Mouse (Mus musculus) MEL (cell line): ENCODE results near the gene Cryba2. TPM values are rescaled to one million over a fixed set of nuclear protein-coding genes. Genes with fewer than 3 reads are reported as not detected.

ENCODE experiments used
- DNase-seq: peaks from one replicate; pipeline ENCODE4 v3.0.0; 2011; ENCODE audit warnings: low read depth, low spot score
- H3K27ac ChIP-seq: 2 replicates; pipeline ENCODE4 v1.5.1; 2012; ENCODE audit warnings: low read depth, mild to moderate bottlenecking, control low read depth, low read length, moderate library complexity; ENCODE audit not compliant: control insufficient read depth
- H3K27me3 ChIP-seq, 2 experiments: fragments of 150-350 bp in 1 of 2; sonication (generic) in 1 of 2; 2 replicates each; pipeline ENCODE4 v1.6.1; 2012; ENCODE audit warnings: low read length in 2 of 2, mild to moderate bottlenecking in 2 of 2, improper control_type of control experiment in 1 of 2, moderate library complexity in 1 of 2; ENCODE audit not compliant: insufficient read depth in 2 of 2, control insufficient read depth in 1 of 2
- H3K36me3 ChIP-seq, 2 experiments: 2 replicates each; pipeline ENCODE4 v1.6.1; 2012 to 2014; ENCODE audit warnings: low read length in 2 of 2, improper control_type of control experiment in 1 of 2, inconsistent platforms in 1 of 2, mild to moderate bottlenecking in 1 of 2; ENCODE audit not compliant: insufficient read depth in 2 of 2, control insufficient read depth in 1 of 2
- H3K4me1 ChIP-seq, 2 experiments: fragments of 150-350 bp in 1 of 2; sonication (generic) in 1 of 2; 2 replicates each; pipeline ENCODE4 v1.6.1; 2012; ENCODE audit warnings: low read length in 2 of 2, improper control_type of control experiment in 1 of 2, mild to moderate bottlenecking in 1 of 2; ENCODE audit not compliant: insufficient read depth in 2 of 2, control insufficient read depth in 1 of 2
- H3K4me3 ChIP-seq, 2 experiments: fragments of 150-350 bp in 1 of 2; sonication (generic) in 1 of 2; 2 replicates each; pipeline ENCODE4 v1.5.1; 2012; ENCODE audit warnings: low read depth in 2 of 2, low read length in 2 of 2, mild to moderate bottlenecking in 2 of 2, moderate library complexity in 2 of 2, control low read depth in 1 of 2, improper control_type of control experiment in 1 of 2; ENCODE audit not compliant: control insufficient read depth in 1 of 2, insufficient read depth in 1 of 2
- H3K79me2 ChIP-seq: 2 replicates; pipeline ENCODE4 v1.6.1; 2012; ENCODE audit warnings: mild to moderate bottlenecking, low read length, moderate library complexity; ENCODE audit not compliant: control insufficient read depth, poor library complexity, insufficient read depth
- H3K9ac ChIP-seq: 2 replicates; pipeline ENCODE4 v1.6.1; 2012; ENCODE audit warnings: low read depth, mild to moderate bottlenecking, control low read depth, low read length, moderate library complexity; ENCODE audit not compliant: control insufficient read depth, poor library complexity, severe bottlenecking
- H3K9me3 ChIP-seq: fragments of 150-350 bp; sonication (generic); replicated peaks from 2 replicates; pipeline ENCODE4 v1.6.1; 2012; ENCODE audit warnings: mild to moderate bottlenecking, low read length, improper control_type of control experiment, moderate library complexity; ENCODE audit not compliant: insufficient read depth
- BHLHE40 ChIP-seq: IDR thresholded peaks from 2 replicates; pipeline ENCODE4 v1.6.1; 2012; ENCODE audit warnings: low read depth, mild to moderate bottlenecking, inconsistent platforms, low read length, improper control_type of control experiment, borderline replicate concordance
- CHD1 ChIP-seq: IDR thresholded peaks from 2 replicates; pipeline ENCODE4 v1.6.1; 2012; ENCODE audit warnings: low read depth, mild to moderate bottlenecking, inconsistent platforms, low read length, improper control_type of control experiment
- CHD2 ChIP-seq: IDR thresholded peaks from 2 replicates; pipeline ENCODE4 v1.6.1; 2011; ENCODE audit warnings: low read length, improper control_type of control experiment
- E2F4 ChIP-seq: IDR thresholded peaks from 2 replicates; pipeline ENCODE4 v1.6.1; 2011; ENCODE audit warnings: low read depth, low read length, improper control_type of control experiment, borderline replicate concordance
- GATA1 ChIP-seq: IDR thresholded peaks from 2 replicates; pipeline ENCODE4 v1.6.1; 2011; ENCODE audit warnings: low read depth, low read length, improper control_type of control experiment
- JUND ChIP-seq: IDR thresholded peaks from 2 replicates; pipeline ENCODE4 v1.6.1; 2011; ENCODE audit warnings: low read depth, mild to moderate bottlenecking, improper control_type of control experiment, low read length
- KAT2A ChIP-seq: conservative IDR thresholded peaks from 2 replicates; pipeline ENCODE4 v1.6.1; 2012; ENCODE audit warnings: low read depth, low read length, improper control_type of control experiment, inconsistent platforms
- MAX ChIP-seq: IDR thresholded peaks from 2 replicates; pipeline ENCODE4 v1.6.1; 2011; ENCODE audit warnings: low read length, improper control_type of control experiment
- MAZ ChIP-seq: IDR thresholded peaks from 2 replicates; pipeline ENCODE4 v1.6.1; 2012; ENCODE audit warnings: low read depth, mild to moderate bottlenecking, inconsistent platforms, low read length, improper control_type of control experiment
- MEF2A ChIP-seq: IDR thresholded peaks from 2 replicates; pipeline ENCODE4 v1.6.1; 2014; ENCODE audit warnings: low read depth, mild to moderate bottlenecking, inconsistent platforms, low read length, improper control_type of control experiment; ENCODE audit not compliant: poor library complexity, insufficient replicate concordance, severe bottlenecking; ENCODE audit errors: extremely low read depth
- MYB ChIP-seq: IDR thresholded peaks from 2 replicates; pipeline ENCODE4 v1.6.1; 2011; ENCODE audit warnings: mild to moderate bottlenecking, low read depth, low read length, improper control_type of control experiment
- MYC ChIP-seq: IDR thresholded peaks from 2 replicates; pipeline ENCODE4 v1.6.1; 2011; ENCODE audit warnings: low read depth, mild to moderate bottlenecking, low read length, improper control_type of control experiment, moderate library complexity
- NRF1 ChIP-seq: IDR thresholded peaks from 2 replicates; pipeline ENCODE4 v1.6.1; 2014; ENCODE audit warnings: low read depth, mild to moderate bottlenecking, inconsistent platforms, low read length, improper control_type of control experiment, moderate library complexity; ENCODE audit not compliant: poor library complexity, insufficient read depth, severe bottlenecking
- POLR2A ChIP-seq, 2 experiments: IDR thresholded peaks; 2 replicates each; pipeline ENCODE4 v1.6.1; 2011 to 2012; ENCODE audit warnings: low read length in 2 of 2, mild to moderate bottlenecking in 2 of 2, control low read depth in 1 of 2, improper control_type of control experiment in 1 of 2, low read depth in 1 of 2, moderate library complexity in 1 of 2; ENCODE audit not compliant: control insufficient read depth in 1 of 2, insufficient read depth in 1 of 2, poor library complexity in 1 of 2
- POLR2AphosphoS5 ChIP-seq: IDR thresholded peaks from 2 replicates; pipeline ENCODE4 v1.6.1; 2012; ENCODE audit warnings: low read depth, borderline replicate concordance, mild to moderate bottlenecking, inconsistent platforms, low read length, moderate library complexity, mixed read lengths
- RAD21 ChIP-seq: IDR thresholded peaks from 2 replicates; pipeline ENCODE4 v1.6.1; 2011; ENCODE audit warnings: mild to moderate bottlenecking, low read depth, low read length, improper control_type of control experiment
- RCOR1 ChIP-seq: IDR thresholded peaks from 2 replicates; pipeline ENCODE4 v1.6.1; 2012; ENCODE audit warnings: low read depth, mild to moderate bottlenecking, inconsistent platforms, low read length, improper control_type of control experiment
- SIN3A ChIP-seq: IDR thresholded peaks from 2 replicates; pipeline ENCODE4 v1.6.1; 2012; ENCODE audit warnings: low read length, improper control_type of control experiment, inconsistent platforms
- TBP ChIP-seq: IDR thresholded peaks from 2 replicates; pipeline ENCODE4 v1.8.0; 2011; ENCODE audit warnings: low read depth, low read length, improper control_type of control experiment
- TCF12 ChIP-seq: IDR thresholded peaks from 2 replicates; pipeline ENCODE4 v1.6.1; 2014; ENCODE audit warnings: low read depth, mild to moderate bottlenecking, inconsistent platforms, low read length, improper control_type of control experiment, moderate library complexity
- USF1 ChIP-seq: IDR thresholded peaks from 2 replicates; pipeline ENCODE4 v1.6.1; 2014; ENCODE audit warnings: low read depth, mild to moderate bottlenecking, inconsistent platforms, low read length, improper control_type of control experiment, moderate library complexity
- ZNF384 ChIP-seq: IDR thresholded peaks from 2 replicates; pipeline ENCODE4 v1.6.1; 2012; ENCODE audit warnings: low read depth, mild to moderate bottlenecking, inconsistent platforms, low read length, improper control_type of control experiment
- polyA plus RNA-seq, 2 experiments: library from polyadenylated mRNA; stranded (reverse) in 1 of 2; unstranded in 1 of 2; fragments of >175 nt in 1 of 2; fragments of >200 nt in 1 of 2; gene quantifications; 2 replicates each; pipeline versions ENCODE4 v1.2.1 to v1.2.4; 2012; ENCODE audit warnings: low replicate concordance in 2 of 2, low read depth in 1 of 2; ENCODE audit not compliant: insufficient read length in 2 of 2, insufficient read depth in 1 of 2, missing spikeins in 1 of 2
- total RNA-seq: library from RNA; depleted of rRNA; stranded (reverse); fragments of 300-350 nt; gene quantifications from 2 replicates; pipeline ENCODE4 v1.2.3, GENCODE M21; 2012

Gene Cryba2
- total and polyA plus RNA-seq, 3 experiments = not detected

DNA sequence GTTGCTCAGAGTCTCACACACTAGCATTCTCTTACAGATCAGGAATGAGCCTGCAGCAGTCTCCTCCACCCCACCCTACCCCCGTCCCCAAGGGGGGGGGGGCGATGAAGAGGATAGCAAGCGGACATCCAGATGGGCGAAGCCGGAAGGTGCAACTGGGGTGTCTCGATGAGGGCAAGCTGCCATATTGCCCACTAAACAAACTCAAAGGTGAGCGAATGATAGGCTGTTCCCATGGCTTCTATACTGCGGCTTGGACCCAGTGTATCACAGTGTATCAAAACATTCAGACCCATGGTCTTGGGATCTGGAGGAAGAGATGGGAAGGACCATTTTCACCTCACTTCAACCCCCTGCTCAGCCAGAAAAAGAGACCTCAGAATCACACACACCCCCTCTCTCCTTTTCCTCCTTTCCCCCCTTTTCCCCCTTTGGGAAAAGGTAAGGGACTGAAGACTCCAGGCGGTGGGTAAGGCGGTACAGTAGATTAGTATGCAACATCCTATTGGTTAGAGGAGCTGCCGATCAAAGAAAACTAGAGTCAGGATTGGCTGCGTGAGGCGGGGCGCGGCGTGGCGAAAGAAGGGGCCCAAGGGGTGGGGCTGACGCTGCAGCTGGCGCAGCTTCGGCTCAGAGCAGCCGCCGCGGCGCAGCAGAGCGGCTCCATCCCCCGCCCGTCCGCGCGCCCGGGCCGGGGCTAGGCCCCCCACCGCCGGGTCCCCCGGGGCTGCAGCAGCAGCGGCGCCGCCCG is 38.5 kb downstream of the Cryba2 start, which contains the start of gene Cdk5r2:
Gene Cdk5r2, plus strand, starts transcription at position 629 of the 751 bp plus-strand sequence.
- Histone ChIP-seq H3K4me3 (no peak within 1 kb of the TSS), H3K9ac (no peak within 1 kb of the TSS), H3K4me1 (no peaks in the 10 kb centered on the region), H3K36me3 (no peaks in the 10 kb centered on the region), H3K27ac (no peak within 1 kb of the TSS), H3K9me3 (no peaks in the 10 kb centered on the region), H3K79me2 (no peaks in the 10 kb centered on the region), H3K27me3 (no peaks in the 10 kb centered on the region; a peak in 1 of 4 replicates)
- no peak for DNase-seq
- no peak for TF ChIP-seq RAD21
- TF ChIP-seq MEF2A = no peak
- no peak for TF ChIP-seq JUND
- TF ChIP-seq RCOR1 = no peak
- no peak for TF ChIP-seq TBP
- TF ChIP-seq CHD1 = no peak
- no peak for TF ChIP-seq POLR2A (IDR thresholded peaks at IDR 0.05; ENCODE audit: control insufficient read depth in 1 of 2, insufficient read depth in 1 of 2, low read depth in 1 of 2, low read length in 2 of 2, poor library complexity in 1 of 2)
- TF ChIP-seq SIN3A = no peak
- no peak for TF ChIP-seq MAX
- TF ChIP-seq KAT2A = no peak
- no peak for TF ChIP-seq NRF1

DNA sequence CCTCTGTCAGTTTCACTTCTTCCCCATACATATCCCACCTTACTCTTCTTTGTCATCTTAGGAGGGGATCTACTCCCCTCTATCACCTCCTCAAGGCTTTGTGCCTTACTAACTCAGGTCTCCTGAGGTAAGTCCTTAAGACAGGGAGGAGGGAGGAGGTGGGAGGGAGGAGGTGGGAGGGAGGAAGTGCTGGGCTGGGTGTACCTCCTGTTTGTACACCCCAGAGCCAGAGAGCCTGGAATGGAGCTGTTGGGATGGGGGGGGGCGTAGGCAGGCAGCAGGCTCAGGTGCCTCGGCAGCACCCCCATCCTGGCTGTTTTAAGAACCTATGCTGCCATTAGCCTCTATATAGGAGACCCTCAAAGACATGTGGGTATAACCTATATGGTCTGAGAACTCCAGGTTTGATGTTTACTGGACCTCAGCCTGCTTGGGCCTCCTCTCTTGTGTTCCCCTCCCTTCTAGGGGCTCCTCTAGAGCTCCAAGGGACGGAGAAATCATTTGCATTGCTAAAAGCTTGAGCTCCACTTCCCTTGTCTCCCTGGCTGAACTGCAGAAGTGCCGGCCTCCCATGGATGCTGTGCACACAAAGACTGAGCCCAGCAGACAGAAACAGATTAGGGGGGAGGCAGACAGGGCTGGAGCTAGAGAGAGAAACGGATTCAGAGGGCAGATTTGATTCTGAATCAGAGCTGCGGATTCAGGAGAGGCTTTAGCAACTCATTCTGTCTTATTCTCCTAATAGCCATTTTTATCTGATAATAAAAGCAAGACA is 41.8 kb downstream of the Cryba2 start:
- Histone ChIP-seq H3K4me1 (no peaks in the 10 kb centered on the region), H3K4me3 (no peak overlapping the region), H3K9me3 (no peaks in the 10 kb centered on the region), H3K9ac (no peak overlapping the region)
- TF ChIP-seq TCF12 (no peak), USF1 (no peak), E2F4 (no peak), RCOR1 (no peak), CHD1 (no peak), MYC (no peak), CHD2 (no peak), SIN3A (no peak), ZNF384 (no peak), POLR2AphosphoS5 (no peak), BHLHE40 (no peak), GATA1 (no peak), MYB (no peak), RAD21 (no peak), MAZ (no peak), POLR2A (IDR thresholded peaks at IDR 0.05; ENCODE audit: control insufficient read depth in 1 of 2, insufficient read depth in 1 of 2, low read depth in 1 of 2, low read length in 2 of 2, poor library complexity in 1 of 2) (no peak)
- TF ChIP-seq, all 39 proteins: peak for 0
- H3K27ac ChIP-seq = no peak overlapping the region
- H3K36me3 ChIP-seq = no peaks in the 10 kb centered on the region
- no peaks in the 10 kb centered on the region; a peak in 1 of 4 replicates for H3K27me3 ChIP-seq
- H3K79me2 ChIP-seq = no peaks in the 10 kb centered on the region
- no peak for DNase-seq
